Mouse (Mus musculus) myocyte (in vitro differentiated cells): Measurements from ENCODE around the gene Cd300ld3.
A peak's percentile ranks its signal among the peaks of the same experiment; 100 is the strongest.

Experiments
- E2F4 ChIP-seq: IDR thresholded peaks from one replicate; pipeline ENCODE4 v1.6.1; 2011; ENCODE audit warnings: mild to moderate bottlenecking, control low read depth, moderate library complexity; ENCODE audit not compliant: insufficient read depth
- MAX ChIP-seq: IDR thresholded peaks from one replicate; pipeline ENCODE4 v1.6.1; 2011; ENCODE audit warnings: low read depth, mild to moderate bottlenecking, control low read depth
- MYOG ChIP-seq, 3 experiments: IDR thresholded peaks; one replicate each; pipeline ENCODE4 v1.6.1; 2011; ENCODE audit warnings: control low read depth in 2 of 3, low read depth in 2 of 3, mild to moderate bottlenecking in 2 of 3; ENCODE audit not compliant: insufficient read length in 2 of 3, control insufficient read depth in 1 of 3, insufficient read depth in 1 of 3
- POLR2A ChIP-seq: IDR thresholded peaks from one replicate; pipeline ENCODE4 v1.6.1; 2011; ENCODE audit warnings: low read depth, mild to moderate bottlenecking, control low read depth, moderate library complexity; ENCODE audit not compliant: insufficient read length
- POLR2AphosphoS2 ChIP-seq: IDR thresholded peaks from one replicate; pipeline ENCODE4 v1.6.1; 2011; ENCODE audit warnings: low read depth, control low read depth; ENCODE audit not compliant: insufficient read length
- TCF3 ChIP-seq: IDR thresholded peaks from one replicate; pipeline ENCODE4 v1.6.1; 2011; ENCODE audit warnings: low read depth, control low read depth; ENCODE audit not compliant: insufficient read length
- USF1 ChIP-seq: IDR thresholded peaks from one replicate; pipeline ENCODE4 v1.6.1; 2011; ENCODE audit warnings: low read depth, mild to moderate bottlenecking, control low read depth, moderate library complexity

DNA sequence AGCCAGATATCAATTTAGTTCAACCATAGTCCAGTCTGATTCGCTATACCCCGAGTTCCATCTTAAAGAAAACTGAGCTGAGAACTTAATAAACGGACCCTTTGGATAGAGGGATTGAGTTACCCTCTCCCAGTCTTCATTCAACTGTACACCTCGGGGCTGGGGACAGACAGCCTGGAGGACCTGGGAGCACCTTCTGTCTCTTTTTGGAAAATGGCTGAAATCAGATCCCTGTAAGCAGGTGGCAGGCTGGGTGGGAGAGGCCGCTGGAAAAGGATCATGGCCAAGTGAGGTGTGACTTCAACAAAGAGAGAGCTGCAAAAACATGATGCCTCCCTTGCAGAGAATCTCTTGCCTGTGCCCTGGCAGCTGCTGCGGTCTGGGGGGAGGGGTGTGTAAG lies 34.0 kb upstream of the Cd300ld3 start:
- TF ChIP-seq MYOG (IDR thresholded peaks at IDR 0.05; ENCODE audit: control insufficient read depth in 1 of 3, insufficient read depth in 1 of 3, insufficient read length in 2 of 3, low read depth in 2 of 3) (peak in 1 of 3 experiments; percentile 51), POLR2A (no peak), USF1 (no peak), MAX (no peak), TCF3 (no peak), POLR2AphosphoS2 (no peak), E2F4 (no peak)
